Mouse (Mus musculus) CH12.LX (cell line): Measurements from ENCODE around the gene Tchhl1.

Experiments used
- CHD2 ChIP-seq: IDR thresholded peaks from 2 replicates; pipeline ENCODE4 v1.6.1; 2011; ENCODE audit warnings: low read length, improper control_type of control experiment
- CTCF ChIP-seq, 2 experiments: IDR thresholded peaks in 1 of 2; conservative IDR thresholded peaks in 1 of 2; 2 replicates each; pipeline ENCODE4 v1.5.1; 2011 to 2012; ENCODE audit warnings: low read depth in 2 of 2, low read length in 2 of 2, improper control_type of control experiment in 1 of 2, inconsistent platforms in 1 of 2, mild to moderate bottlenecking in 1 of 2, moderate library complexity in 1 of 2
- EP300 ChIP-seq: IDR thresholded peaks from 2 replicates; pipeline ENCODE4 v1.6.1; 2011; ENCODE audit warnings: low read length, improper control_type of control experiment
- JUND ChIP-seq: conservative IDR thresholded peaks from 2 replicates; pipeline ENCODE4 v1.6.1; 2011; ENCODE audit warnings: low read depth, low read length, improper control_type of control experiment
- MAX ChIP-seq: IDR thresholded peaks from 2 replicates; pipeline ENCODE4 v1.6.1; 2011; ENCODE audit warnings: low read length, improper control_type of control experiment
- POLR2A ChIP-seq: IDR thresholded peaks from 2 replicates; pipeline ENCODE4 v1.6.1; 2011; ENCODE audit warnings: low read depth, mild to moderate bottlenecking, improper control_type of control experiment, low read length
- SIN3A ChIP-seq: IDR thresholded peaks from 2 replicates; pipeline ENCODE4 v1.6.1; 2012; ENCODE audit warnings: low read length, improper control_type of control experiment, inconsistent platforms
- USF1 ChIP-seq: IDR thresholded peaks from 2 replicates; pipeline ENCODE4 v1.6.1; 2014; ENCODE audit warnings: low read depth, mild to moderate bottlenecking, inconsistent platforms, low read length, improper control_type of control experiment
- ZMIZ1 ChIP-seq: IDR thresholded peaks from 2 replicates; pipeline ENCODE4 v1.6.1; 2012; ENCODE audit warnings: low read depth, mild to moderate bottlenecking, inconsistent platforms, low read length, improper control_type of control experiment
- ZNF384 ChIP-seq: IDR thresholded peaks from 2 replicates; pipeline ENCODE4 v1.6.1; 2012; ENCODE audit warnings: low read depth, low read length, improper control_type of control experiment, inconsistent platforms

DNA sequence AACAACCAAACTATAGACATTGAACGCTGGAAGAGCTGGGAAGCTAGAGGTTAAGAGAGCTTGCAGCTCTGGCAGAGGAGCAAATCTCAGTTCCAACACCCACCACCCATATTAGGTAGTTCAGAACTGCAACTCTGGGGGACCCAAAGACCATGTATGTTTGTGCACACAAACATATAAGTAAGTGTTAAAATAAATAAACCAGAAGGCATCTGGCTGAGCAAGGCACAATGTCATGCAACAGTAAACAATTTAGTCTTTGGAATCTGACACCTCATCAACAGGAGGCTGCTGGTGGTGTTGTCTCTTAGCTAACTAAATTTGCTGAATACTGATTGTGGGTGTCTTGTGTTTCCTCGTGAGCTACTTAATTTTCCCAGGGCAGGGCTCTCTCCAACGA is 2.0 kb upstream of the Tchhl1 start:
- no peak for TF ChIP-seq EP300
- no peak for TF ChIP-seq JUND
- TF ChIP-seq SIN3A, result no peak
- TF ChIP-seq ZNF384, result no peak
- no peak for TF ChIP-seq MAX
- TF ChIP-seq POLR2A, result no peak
- no peak for TF ChIP-seq CTCF (conservative IDR thresholded peaks at IDR 0.05 in 1 of 2, IDR thresholded peaks at IDR 0.05 in 1 of 2; ENCODE audit: low read depth in 2 of 2, low read length in 2 of 2)
- no peak for TF ChIP-seq USF1
- TF ChIP-seq CHD2, result no peak
- no peak for TF ChIP-seq ZMIZ1
